Mouse (Mus musculus): ENCODE measurements around the gene Sept9. TPM values are rescaled to one million over a fixed set of nuclear protein-coding genes. Genes with fewer than 3 reads are reported as not detected.

Sept9 gene
- total RNA-seq, 2 experiments from 2014 or later = 32.2 to 35.2 TPM

DNA sequence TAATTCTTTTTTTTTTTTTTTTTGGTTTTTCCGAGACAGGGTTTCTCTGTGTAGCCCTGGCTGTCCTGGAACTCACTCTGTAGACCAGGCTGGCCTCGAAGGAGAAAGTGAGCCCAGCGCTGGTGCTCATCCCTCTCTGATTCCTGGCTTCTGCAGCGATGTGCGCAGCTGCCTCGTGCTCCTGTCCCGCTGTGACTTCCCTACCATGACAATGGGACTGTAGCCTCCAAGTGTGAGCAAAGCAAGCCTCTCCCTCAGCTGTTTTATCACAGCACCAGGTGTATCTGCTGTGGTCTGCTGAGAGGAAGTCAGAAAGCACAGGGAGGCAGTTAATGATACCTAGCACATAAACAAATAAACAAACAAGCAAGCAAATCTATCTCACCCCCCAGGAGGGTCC lies 204.3 kb downstream of the Sept9 start:
- intact Hi-C loops (cut with DNase I) = no loop called here
- no peak for DNase-seq (ENCODE audit: low spot score)

DNA sequence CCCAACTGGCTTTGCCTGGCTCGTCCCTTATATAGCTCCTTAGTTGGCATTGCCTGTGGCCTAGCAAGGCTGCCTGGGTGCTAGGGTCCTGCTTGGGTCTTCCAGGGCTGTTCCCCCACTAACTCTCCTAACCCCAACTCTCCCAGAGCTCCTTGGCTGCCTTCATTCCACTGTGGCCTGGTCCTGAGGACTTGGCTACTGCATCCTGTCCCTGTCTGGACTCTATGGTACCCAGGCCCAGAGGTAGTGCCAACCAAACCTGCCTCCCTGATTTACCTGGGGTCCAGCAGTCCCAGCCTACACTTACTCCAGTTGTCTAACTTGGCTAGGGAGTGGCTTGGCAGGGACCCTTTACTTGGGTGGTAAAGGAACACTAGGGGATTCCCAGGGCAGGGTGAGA lies 207.2 kb downstream of the Sept9 start:
- no peak for DNase-seq (ENCODE audit: low spot score)
- intact Hi-C loops (cut with DNase I) = no loop called here

DNA sequence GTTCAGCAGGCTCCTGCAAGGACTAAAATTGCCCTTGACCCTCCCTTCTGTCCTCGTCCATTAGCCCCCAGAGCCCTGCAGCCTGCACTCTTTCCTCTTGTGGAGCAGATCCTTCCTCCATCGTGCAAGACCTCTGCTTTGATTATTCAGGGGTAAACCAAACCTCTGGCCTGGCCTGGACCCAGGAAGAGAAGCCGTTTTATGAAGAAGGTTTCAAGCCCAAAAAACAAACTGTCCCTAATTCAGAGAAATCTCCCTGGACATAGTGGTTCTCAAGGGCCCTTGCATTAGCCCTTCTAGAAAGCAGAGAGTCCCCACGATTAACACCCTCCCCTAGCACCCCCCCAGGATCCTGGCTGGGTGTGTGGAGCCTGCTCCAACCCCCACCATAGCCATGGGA lies 207.7 kb downstream of the Sept9 start:
- intact Hi-C loops (cut with DNase I) = no loop called here

DNA sequence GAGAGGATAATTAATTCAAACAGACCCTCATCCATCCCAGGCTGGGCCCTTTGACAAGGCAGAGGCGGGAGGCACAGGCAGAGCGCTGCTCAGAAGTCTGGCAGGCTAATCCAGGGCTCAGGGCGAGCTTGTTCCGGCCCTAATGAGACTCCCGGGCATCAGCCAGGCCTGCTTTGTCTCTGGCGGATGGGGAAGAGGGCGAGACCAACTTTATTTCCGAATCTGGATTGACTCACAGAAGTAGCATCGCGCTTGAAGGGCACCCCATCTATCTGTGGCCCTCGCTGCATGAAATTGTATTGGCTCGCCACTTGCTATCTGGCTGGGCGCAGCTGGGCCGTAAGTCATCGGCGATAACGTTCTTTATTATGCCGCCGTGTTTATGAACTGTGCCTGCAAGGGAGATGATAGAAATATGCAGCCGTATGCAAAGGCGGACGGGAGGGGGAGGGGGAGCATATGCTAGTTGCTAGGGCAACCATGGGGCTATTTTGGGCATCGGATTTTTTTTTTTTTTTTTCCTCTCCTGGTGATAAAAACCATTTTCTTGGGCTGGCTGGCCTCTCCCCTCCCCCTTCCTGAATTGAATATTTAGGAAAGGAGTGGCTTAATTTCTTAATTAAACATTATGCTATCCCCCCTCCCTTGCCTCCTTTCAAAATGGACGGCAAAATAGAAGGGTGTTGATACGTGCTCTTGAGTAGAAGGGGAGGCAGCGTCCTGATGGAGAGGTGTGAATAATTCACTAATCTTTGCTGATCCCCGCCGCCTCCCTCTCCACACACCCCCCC lies 208.4 kb downstream of the Sept9 start:
- intact Hi-C loops (cut with DNase I) = no loop called here
- DNase-seq (ENCODE audit: low spot score) = no peak

More for the DNA sequence above, 207.7 kb downstream of the Sept9 start:
- DNase-seq (ENCODE audit: low spot score) = no peak

DNA sequence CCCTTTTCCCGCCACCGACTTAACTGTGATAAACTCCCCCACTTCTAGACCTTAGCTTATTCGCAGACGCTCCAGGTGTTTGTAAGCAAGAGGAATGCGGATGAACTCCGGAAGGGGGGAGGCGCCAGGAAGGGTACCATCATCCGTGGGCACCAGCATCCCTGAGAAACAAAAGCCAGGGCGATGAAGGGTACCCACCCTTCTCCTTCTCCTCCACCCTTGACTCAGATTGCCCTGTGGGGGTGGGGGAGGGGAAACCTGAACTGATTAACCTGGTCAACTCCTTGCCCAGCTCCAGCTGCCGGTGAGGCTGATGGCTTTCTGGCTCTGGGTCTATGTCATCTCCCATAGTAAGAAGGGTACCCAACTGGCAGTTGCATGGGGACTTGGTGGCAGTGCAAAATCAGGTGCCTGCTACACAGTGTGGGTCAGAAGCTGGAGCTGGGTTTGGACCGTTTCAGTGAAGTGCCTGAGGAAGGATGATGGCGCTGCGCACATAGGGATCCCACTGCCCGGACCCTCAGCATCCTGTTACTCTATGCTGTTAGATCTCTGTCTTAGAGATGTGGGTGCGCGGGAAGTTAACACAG lies 209.1 kb downstream of the Sept9 start:
- intact Hi-C loops (cut with DNase I) = no loop called here
- no peak for DNase-seq (ENCODE audit: low spot score)

DNA sequence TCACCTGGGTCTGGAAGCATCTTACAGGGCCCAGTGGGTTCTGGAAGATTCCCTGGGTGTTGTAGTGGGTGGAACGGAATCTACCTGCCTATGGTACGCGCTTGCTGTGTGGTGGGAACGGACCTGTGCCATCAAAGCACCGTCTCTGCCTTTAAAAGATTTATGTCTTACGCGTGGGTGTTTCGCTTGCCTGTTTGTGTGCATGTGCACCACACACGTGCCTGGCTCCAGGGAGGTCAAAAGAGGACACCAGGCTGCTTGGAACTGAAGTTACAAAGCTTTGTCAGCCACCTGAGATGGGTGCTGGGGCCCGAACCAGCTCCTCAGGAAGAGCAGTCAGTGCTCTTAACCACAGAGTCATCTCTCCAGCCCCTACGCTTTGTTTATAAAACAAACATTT lies 209.9 kb downstream of the Sept9 start:
- intact Hi-C loops (cut with DNase I) = no loop called here
- DNase-seq (ENCODE audit: low spot score) = no peak

DNA sequence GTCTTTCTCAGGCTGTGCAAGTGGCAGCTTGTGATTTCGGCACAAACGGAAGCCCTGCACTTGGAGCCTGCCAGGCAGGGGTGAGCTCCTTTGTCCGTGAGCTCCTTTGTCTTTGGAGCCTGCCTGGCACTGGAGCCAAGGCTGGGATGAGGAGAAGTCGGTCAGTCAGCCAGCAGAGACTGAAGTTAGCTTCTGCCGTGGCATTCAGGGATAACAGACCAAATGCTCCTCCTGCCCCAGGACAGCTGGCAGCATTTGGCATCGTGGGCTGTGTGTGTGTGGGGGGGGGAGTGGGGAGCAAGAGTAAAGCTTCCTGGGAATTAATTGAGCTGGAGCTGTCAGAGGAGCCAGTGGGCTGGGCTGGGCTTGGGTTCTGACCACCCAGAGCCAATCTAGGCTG lies 210.6 kb downstream of the Sept9 start:
- DNase-seq (ENCODE audit: low spot score) = no peak
- intact Hi-C loops (cut with DNase I) = no loop called here

DNA sequence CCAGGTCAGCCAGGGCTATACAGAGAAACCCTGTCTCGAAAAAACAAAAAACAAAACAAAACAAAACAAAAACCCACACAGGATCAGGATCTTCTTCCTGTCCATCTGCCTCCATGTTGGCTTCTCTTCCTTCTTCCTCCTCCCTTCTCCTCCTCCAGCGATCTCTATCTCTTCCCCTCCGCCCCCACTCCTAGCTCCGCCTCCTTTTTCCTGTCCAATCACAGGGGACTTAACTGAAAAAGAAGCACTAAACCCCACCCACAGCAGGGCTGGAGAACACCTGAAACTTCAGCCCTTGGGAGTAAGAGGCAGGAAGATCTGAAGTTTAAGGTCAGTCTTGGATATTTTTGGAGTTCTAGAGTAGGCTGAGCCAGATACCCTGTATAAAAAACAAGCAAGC lies 212.2 kb downstream of the Sept9 start:
- intact Hi-C loops (cut with DNase I) = no loop called here
- DNase-seq (ENCODE audit: low spot score) = no peak

Other genes with a start within 250 kb of the Sept9 start
- gene Sec14l1, start 84.5 kb upstream of the Sept9 start, total RNA-seq (2021) = 10 to 100 TPM; 71.7 to 74.1 TPM

All from heart, postnatal 25 days (tissue).